Mouse (Mus musculus) monocyte, adult 5-6 weeks (primary cell): ENCODE data around the gene H1foo. TPM values are rescaled to one million over a fixed set of nuclear protein-coding genes. Genes with fewer than 3 reads are reported as not detected.

Experiments
- ATAC-seq: fragments of 153-309, 156-312 bp; replicated peaks from 2 replicates; pipeline ENCODE4 v1.8.0; 2017; ENCODE audit warnings: mild to moderate bottlenecking; ENCODE audit not compliant: low TSS enrichment, insufficient number of reproducible peaks, severe bottlenecking, poor library complexity, low FRiP score
- total RNA-seq: library from RNA; stranded (forward); fragments of 200-1000, 200-491, 200-594 nt; gene quantifications from 3 replicates; pipeline ENCODE4 v1.2.3, GENCODE M21; 2017

The H1foo gene
- total RNA-seq, 1 experiment from 2014 or later, result not detected

DNA sequence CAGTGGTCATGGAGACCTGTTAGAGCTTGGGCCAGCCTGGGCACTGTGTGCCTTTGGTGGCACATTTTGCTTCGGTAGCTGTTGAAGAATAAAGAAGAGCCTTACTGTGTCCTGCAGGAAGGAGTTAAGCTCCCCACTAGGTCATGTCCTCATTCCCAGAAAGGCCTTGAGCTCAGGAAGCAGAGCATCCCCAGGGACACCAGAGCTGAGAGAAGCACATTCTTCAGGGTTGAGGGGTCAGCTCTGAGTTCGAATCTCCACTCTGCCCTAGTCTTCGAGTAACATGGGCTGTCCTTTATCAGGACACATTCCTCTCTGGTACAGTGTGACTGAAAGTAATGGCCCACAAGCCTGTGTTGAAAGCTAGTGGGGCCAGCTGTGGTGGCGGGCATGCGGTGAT, 24.9 kb upstream of the H1foo start:
- ATAC-seq, result no peak

DNA sequence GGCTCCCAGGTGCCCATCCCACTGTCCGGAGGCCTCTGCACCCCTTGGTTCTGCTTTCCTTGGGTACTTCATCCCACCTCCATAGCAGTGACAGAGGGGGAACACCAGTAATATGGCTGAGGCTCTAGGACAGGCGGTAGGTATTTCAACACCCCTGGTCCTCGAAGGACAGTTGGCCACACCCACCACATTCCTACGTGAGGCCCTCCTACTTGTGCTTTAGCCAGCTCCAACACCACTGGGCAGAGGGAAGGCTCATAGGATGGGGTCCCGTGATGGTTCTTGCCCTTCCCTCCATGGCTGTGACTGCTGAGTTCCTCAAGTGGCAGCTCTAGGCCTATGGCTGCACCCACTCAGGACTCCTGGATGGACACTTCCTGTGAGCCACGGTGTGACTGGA, 19.9 kb upstream of the H1foo start:
- no peak for ATAC-seq

DNA sequence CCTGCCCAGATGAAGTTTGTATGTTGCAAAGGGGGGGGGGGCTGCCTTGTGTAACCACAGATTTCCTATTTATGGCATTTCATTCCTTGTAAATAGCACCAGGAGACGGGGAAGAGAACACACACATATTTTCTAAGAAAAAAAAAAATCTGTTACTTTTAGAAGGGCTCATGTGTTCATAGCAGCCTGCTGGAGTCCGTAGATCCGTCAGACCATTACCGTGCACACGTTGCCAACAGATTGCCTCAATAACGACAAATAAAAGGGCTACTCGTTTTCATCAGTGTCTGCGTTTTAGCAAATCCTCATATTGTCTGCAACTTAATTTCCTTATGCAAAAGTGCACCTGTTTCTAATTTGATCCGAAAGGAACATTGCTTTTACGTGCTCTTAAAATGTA, 18.3 kb upstream of the H1foo start:
- ATAC-seq, result no peak

DNA sequence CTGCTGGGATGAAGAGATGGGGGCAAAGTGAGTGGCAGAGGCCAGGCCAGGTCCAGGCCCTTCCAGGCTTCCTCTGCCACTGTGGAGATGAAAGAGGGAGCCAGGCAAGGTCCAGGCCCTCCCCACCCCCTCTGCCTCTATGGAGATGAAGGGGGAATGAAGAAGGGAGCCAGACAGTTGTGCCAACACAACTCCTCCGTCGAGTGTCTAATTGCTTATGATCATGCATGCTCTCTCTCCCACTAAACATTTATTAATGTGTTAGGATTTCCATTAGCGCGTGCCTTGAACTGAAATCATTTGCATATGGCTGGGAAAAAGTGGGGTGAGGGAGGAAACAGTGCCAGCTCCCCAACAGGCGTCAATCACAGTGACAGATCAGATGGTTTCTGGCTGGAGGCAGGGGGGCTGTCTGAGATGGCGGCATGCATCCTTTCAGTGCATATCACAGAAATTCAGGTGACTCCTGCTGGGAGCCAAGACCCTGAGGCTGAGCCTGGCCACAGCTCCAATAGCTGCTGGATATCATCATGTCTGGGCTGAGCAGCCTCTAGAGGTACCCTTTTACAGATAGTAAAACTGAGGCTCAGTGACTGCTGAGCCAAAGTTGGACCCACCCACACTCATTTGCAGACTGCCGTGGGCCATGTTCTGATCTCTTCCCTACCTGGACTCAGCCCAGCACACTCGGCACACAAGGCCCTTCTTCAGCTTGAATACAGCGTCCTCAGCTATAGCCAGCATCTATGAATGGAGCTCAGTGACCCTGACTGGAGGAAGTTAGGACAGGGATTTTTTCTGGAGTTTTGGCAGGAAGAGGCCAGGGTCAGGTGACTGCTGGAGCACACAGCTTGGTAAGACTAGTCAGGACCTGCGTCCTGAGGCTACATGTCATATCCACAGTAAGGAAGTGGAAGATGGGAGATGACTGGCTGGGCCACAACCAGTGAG, 17.2 kb upstream of the H1foo start:
- ATAC-seq, result no peak

DNA sequence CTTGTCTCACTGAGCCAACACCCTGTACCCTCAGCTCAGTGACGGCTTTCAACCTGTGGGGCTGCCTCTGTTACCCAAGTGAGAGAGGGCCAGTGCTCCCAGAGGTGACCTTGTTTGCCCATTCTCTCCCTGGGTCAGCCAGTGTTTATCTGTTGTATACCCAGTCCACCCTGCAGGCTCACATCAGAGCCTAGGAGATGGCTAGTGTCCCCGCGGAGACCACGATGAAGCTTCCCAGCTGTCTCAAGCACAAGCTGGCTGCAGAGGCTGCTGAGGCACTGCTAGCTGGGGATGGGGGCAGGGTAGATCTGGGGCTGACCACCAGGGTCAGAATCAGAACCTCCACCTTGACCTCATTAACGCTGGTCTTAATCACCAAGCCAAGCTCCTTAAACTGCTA, 14.7 kb upstream of the H1foo start:
- no peak for ATAC-seq

DNA sequence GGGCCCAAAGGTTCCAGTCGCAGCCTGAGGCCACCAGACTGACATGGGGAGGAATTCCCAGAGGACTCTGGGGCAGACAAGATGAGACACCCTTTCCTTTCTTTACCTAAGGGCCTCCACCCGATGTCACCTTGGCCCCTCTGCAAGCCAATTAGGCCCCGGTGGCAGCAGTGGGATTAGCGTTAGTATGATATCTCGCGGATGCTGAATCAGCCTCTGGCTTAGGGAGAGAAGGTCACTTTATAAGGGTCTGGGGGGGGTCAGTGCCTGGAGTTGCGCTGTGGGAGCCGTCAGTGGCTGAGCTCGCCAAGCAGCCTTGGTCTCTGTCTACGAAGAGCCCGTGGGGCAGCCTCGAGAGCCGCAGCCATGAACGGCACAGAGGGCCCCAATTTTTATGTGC, 13.1 kb upstream of the H1foo start, which contains the start of gene Rho:
TSS of gene Rho (plus strand) at position 110 of the 400 bp plus-strand sequence.
- no peak for ATAC-seq

DNA sequence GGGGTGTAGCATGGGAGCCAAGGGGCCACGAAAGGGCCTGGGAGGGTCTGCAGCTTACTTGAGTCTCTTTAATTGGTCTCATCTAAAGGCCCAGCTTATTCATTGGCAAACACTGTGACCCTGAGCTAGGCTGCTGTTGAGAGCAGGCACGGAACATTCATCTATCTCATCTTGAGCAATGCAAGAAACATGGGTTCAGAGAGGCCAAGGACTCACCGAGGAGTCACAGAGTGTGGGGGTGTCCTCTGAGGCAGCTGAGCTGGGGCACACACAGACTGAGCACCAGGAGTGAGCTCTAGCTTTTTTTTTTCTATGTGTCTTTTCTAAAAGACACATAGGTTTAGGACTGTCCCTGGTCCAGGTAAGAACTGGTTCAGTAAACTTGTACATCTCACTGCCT, 12.3 kb upstream of the H1foo start:
- ATAC-seq, result no peak

DNA sequence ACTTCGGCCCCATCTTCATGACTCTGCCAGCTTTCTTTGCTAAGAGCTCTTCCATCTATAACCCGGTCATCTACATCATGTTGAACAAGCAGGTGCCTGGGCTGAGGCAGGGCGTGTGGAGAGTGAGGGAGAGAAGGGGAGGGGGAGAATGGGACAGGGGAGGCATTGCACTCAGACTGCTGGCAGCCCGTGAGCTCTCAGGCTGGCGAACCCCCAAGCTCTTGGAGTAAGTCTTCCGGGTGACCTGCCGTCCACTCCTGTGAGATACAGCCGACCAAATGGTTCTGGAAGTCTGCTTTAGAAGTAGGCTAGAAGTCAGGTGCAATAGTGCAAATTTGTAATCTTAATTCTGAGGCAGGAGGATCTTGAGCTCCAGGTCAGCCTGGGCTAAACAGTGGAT, 9.2 kb upstream of the H1foo start:
- no peak for ATAC-seq

DNA sequence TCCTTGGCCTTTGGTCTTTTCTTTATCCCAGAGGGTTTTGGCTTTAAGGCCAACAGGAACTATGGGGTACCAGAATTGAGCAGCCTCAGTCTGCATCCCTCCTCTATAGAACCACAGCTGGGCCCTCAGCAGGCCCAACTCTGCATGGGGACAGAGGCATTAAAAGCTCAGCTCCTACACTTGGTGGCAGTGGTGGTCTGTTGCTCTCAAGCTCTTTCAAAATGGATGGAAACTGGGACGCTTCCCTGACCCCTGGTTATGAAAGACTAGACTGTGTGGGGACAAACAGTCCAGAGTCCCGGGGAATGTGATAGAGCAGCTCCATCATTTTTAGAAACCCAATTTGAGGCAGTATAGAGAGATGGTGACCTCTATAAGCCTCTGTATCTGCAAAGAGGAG, 6.7 kb upstream of the H1foo start:
- ATAC-seq, result no peak

DNA sequence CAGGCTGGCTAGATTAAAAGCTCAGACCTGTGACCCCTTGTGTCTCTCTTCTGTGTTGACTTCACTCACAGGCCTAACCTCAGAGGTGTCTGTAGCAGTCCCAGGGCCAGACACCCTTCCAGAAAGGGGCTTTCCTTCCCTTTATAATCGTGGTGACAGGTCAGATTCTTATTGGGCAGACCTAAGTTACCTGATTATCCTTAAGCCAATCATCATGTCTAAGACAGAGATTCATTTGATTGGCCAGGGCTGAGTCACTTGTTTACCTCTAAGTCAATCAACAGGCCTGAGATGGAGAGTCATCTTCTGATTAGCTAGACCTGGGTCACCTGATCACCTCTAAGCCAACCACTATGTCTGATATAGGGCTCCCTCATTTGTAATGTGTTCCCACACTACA, 5.9 kb upstream of the H1foo start:
- ATAC-seq, result no peak

DNA sequence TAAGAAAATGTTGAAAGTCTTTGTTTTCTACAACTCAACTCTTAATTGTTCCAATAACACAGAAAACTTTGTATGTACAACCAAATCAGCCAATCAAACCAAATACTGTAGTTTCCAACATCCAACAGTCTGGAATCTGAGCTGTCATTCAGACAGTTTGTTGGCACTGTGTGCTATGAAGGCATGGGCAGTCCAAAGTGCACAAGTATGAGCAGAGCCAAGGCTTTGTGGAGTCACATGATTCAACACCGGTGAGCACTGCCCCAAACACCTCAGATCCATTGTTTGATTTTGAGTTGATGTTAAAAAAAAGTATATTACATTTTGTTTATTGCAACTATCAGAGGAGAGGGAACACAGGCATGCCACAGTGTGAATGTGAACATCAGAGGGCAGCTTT, 4.1 kb upstream of the H1foo start:
- no peak for ATAC-seq

DNA sequence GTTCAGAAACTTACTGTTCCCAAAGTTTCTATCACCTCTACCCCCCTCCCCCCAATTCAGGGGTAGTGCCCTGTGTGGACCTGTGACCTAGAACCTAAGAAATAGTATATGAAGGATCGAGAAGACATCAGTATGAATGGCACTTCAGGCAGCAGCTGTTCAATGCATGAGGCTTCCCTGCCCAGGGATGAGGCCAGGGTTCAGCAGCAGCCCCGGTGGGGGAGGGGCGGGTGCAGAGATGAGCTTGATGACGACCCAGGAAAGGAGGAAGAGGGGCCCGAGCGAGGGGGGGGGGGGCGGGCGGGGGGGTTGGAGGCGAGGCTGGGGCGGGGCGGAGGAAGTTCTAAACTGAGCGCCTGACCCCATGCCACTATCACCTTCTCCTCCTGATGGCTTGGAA, 3.6 kb upstream of the H1foo start:
- ATAC-seq, result no peak

DNA sequence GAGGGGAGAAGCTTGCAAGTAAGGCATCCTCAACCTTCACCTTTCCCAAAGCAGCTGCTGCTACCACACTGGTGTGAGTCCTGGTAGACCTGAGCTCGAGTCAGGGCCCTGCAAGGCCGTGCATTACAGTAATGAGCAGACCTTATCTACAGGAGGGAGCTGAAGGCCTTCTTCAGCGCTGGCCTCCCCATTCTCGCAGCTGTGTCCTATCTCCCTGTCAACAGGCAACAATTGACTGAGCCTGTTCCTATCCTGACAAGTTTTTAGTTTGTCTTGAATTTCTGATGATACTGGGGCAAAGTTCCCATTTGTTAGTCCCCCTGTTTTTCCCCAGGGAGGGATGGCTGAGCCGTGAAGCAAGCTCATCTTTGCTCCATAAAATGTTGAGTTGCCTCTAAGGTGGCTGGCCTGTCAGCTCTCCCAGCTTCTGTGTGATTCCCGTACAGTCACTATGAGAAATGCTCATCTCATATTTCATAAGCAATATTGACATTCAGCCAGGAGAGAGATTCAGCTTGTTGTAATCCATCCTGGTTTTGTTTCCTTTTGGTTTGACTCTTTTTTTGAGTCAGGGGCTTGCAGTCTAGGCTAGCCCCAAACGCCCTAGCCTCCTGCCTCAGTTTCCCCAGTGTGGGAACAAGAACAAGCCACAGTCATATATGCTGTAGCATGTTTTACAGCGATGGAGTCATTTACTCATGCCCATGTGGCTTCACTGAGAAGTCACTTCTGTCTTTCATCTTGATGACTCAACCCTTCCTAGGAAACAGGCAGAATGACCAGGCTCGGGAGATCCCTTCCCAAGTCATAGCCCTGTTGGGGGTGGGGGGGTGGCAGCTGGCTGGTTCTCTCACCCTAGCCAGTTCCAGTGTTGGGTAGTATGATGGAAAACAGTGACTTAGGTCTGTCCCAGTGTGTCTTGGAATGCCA, 975 bp upstream of the H1foo start:
- no peak for ATAC-seq

DNA sequence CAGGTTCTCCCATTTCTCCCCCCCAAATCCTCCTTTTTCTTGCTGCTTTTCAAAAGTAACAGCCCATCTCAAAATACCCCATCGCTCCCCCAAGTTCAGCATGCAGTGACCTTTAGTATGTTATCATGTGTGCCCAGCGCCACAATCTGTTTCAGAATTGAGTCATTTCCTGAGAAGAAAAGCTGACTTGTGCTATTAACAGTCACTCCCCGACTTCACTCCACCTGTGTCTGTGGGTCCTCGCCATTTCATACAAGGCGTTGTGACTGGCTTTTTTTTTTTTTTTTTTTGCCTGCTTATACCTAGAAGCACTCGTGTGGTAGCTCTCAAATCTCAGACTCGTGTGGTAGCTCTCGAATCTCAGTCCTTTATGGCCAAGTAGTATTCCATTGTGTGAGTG, 895 bp downstream of the H1foo start:
- ATAC-seq, result no peak

DNA sequence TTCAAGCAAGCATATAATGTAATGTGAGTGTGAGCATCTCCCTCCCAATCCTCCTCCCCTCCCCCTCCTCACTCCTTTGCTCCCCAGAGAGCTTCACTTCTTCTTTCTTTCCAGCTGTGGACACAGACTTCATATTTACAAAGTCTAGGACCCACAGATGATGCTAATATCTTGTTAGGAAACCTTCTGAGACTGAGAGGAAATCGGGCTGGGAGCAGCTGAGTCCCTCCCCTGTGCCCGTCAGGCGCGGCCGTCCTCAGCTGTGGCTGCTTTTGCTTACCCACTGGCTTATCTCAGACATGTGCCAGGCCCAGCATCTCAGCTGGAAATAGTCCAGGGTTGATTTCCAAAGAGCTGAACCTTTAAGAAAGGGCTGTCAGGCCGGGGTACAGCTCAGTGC, 1.7 kb downstream of the H1foo start:
- no peak for ATAC-seq

DNA sequence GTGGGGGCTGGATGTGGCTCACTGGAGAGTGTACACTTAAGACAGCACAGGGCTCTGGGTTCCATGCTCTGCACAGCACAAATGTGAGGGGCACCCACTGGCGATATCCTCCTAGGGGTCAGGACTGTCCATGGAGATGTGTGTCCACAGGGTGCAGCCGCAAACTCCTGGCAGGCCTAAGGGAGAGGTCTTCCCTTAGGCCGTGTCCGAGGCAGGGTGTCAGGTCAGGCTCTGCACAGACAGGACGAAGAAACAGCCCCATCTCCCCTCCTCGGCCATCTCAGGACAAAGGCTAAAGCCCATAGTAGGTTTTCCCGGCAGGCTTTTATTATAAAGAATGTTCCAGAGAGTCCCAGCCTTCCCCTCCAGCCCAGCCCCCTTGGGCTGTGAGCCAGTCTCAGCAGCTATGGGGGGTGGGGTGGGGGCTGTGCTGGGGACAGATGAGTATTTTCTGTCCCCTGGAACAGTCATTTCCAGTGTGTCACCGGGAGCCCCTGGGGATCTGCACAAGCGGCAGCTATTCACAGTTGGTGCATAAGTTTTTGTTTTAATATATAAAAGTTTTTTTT, 9.9 kb downstream of the H1foo start:
- no peak for ATAC-seq

DNA sequence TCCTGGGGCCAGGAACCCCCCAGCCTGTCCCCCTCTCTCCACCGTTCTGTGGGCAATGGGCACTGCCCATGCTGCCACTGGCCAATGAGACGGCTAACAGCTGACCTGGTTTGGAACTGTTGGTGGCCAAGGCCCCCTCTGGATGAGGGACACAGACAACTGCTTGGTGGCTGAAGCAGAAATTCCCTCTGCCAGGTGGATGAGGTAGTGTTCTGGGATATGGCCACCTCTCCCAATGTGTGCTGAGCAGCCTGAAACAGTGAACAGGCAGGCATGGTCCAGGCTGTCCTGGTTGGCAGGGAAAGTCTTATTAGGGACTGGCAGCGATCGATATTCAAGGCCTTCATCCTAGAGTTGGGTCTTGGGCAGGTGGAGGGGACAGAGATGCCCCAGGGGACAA, 10.4 kb downstream of the H1foo start:
- ATAC-seq, result no peak

DNA sequence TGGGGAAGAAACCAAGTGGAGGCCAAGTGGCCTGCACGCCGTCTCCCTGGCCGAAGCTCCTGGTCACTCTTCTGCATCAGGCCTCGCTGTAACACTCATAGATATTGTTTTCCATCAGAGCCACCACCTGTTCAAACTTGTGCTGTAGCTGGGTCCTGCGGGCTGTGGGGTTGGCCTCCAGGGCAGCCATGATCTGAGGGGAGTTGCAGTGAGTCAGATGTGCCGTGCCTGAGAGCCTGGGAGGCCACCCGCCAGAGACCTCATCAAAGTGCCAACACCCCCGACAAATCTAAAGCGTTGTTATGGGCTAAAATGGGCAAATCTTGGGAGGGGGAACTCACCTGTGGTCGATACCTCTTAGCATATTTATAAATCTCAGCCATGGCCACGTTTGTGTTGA, 10.9 kb downstream of the H1foo start:
- ATAC-seq, result no peak

DNA sequence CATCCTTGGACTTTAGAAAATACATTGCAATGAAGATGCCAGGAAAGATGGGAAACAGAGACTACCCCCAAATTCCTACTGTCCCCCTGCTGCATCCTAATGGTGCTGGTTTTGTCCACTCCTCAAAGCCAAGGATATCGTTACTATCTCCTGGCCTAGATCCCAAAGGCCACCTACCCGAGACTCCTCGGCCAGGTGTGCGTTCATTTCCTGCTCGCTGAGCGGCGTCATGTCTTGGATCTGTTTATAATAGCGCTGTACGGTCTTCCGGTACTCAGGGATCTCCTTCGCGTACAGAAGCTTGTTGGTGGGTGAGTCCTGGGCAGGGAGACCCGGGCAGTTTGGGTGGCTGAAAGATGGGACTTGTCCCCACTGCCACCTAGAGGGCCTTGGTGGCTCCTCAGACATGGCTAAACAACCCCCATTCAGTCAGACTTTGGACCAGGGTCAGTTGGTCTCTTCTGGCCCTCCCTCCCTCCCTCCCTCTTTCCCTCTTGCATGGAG, 11.7 kb downstream of the H1foo start:
- no peak for ATAC-seq
